Mouse (Mus musculus) forebrain, embryonic 12.5 days (tissue): Measurements from ENCODE around the gene Napb. TPM values are rescaled to one million over a fixed set of nuclear protein-coding genes. Genes with fewer than 3 reads are reported as not detected.
A peak's percentile ranks its signal among the peaks of the same experiment; 100 is the strongest.

Experiments
- ATAC-seq: fragments of 200-750 bp; cut with Nextera tagmentation; 2 replicates; pipeline ENCODE4 v1.8.0; 2017; ENCODE audit warnings: moderate TSS enrichment; ENCODE audit not compliant: low FRiP score
- H3K27ac ChIP-seq: fragments of 300-500 bp; sonication (generic); 2 replicates; pipeline ENCODE4 v1.5.1; 2016; ENCODE audit warnings: mild to moderate bottlenecking
- H3K27me3 ChIP-seq: fragments of 300-500 bp; sonication (generic); 2 replicates; pipeline ENCODE4 v1.6.1; 2016; ENCODE audit warnings: mild to moderate bottlenecking
- H3K36me3 ChIP-seq: fragments of 300-500 bp; sonication (generic); replicated peaks from 2 replicates; pipeline ENCODE4 v1.6.1; 2016; ENCODE audit warnings: mild to moderate bottlenecking
- H3K4me1 ChIP-seq: fragments of 300-500 bp; sonication (generic); 2 replicates; pipeline ENCODE4 v1.6.1; 2016
- H3K4me2 ChIP-seq: fragments of 300-500 bp; sonication (generic); 2 replicates; pipeline ENCODE4 v1.6.1; 2016; ENCODE audit warnings: mild to moderate bottlenecking, moderate library complexity
- H3K4me3 ChIP-seq: fragments of 300-500 bp; sonication (generic); replicated peaks from 2 replicates; pipeline ENCODE4 v1.5.1; 2016; ENCODE audit warnings: mild to moderate bottlenecking
- H3K9ac ChIP-seq: fragments of 300-500 bp; sonication (generic); 2 replicates; pipeline ENCODE4 v1.6.1; 2016; ENCODE audit warnings: mild to moderate bottlenecking
- H3K9me3 ChIP-seq: fragments of 300-500 bp; sonication (generic); 2 replicates; pipeline ENCODE4 v1.6.1; 2016
- WGBS: fragments of 180-500 bp; shearing (Covaris S2); methylation state at CpG from one replicate; pipeline ENCODE4 v1.1.7; 2016; 5-methylcytosine and 5-hydroxymethylcytosine counted together
- polyA plus RNA-seq: library from polyadenylated mRNA; unstranded; fragments of >200 nt; fragmentation: Nextera tagmentation; extraction: Ambion mirVana; gene quantifications from 2 replicates; pipeline ENCODE4 v1.2.1, GENCODE M21; 2016

Gene Napb
- polyA plus RNA-seq, 1 experiment from 2014 or later: 18.6 TPM

GRCm38 (mm10) chr2:148719271-148719995 is 12.8 kb downstream of the Napb start:
- no peak overlapping the region for H3K4me3 ChIP-seq
- H3K27me3 ChIP-seq: no peaks in the 10 kb centered on the region
- H3K4me2 ChIP-seq: no peak overlapping the region
- no peaks in the 10 kb centered on the region for H3K4me1 ChIP-seq
- no peaks in the 10 kb centered on the region for H3K36me3 ChIP-seq
- H3K9me3 ChIP-seq: no peaks in the 10 kb centered on the region
- ATAC-seq: no peak
- no peak overlapping the region for H3K27ac ChIP-seq
- whole genome bisulfite sequencing: 87% methylated on average over 2 of the region's 2 CpGs
- H3K9ac ChIP-seq: no peak overlapping the region

- ATAC-seq: no peak
- WGBS: 58% methylated on average over 2 of the region's 2 CpGs
- no peak overlapping the region for H3K9ac ChIP-seq
Measured at GRCm38 (mm10) chr2:148717072-148717471, 15.2 kb downstream of the Napb start.

GRCm38 (mm10) chr2:148712326-148712725 is 19.9 kb downstream of the Napb start:
- Histone ChIP-seq H3K4me1 (no peaks in the 10 kb centered on the region), H3K36me3 (peaks cover 21% of the 10 kb centered on the region; the same call in 1 of the 2 replicates), H3K4me3 (no peak overlapping the region), H3K4me2 (no peak overlapping the region), H3K9ac (no peak overlapping the region), H3K27ac (no peak overlapping the region), H3K9me3 (no peaks in the 10 kb centered on the region), H3K27me3 (no peaks in the 10 kb centered on the region)
- 87% methylated on average over 3 of the region's 3 CpGs for WGBS
- ATAC-seq: no peak

More at GRCm38 (mm10) chr2:148717072-148717471, 15.2 kb downstream of the Napb start:
- H3K4me3 ChIP-seq: no peak overlapping the region
- 0 out of 2 replicates have a peak, but pooled peaks cover 3% of the 10 kb centered on the region for H3K36me3 ChIP-seq
- no peak overlapping the region for H3K4me2 ChIP-seq
- H3K9me3 ChIP-seq: no peaks in the 10 kb centered on the region
- H3K27me3 ChIP-seq: no peaks in the 10 kb centered on the region
- H3K27ac ChIP-seq: no peak overlapping the region
- H3K4me1 ChIP-seq: no peaks in the 10 kb centered on the region

- no peaks in the 10 kb centered on the region for H3K4me1 ChIP-seq
- no peaks in the 10 kb centered on the region for H3K27me3 ChIP-seq
- H3K4me2 ChIP-seq: no peak overlapping the region
- no peak overlapping the region for H3K4me3 ChIP-seq
- H3K36me3 ChIP-seq: peaks cover 25% of the 10 kb centered on the region; the same call in 1 of the 2 replicates
- ATAC-seq: no peak; the same call in 1 of the 2 replicates
- H3K27ac ChIP-seq: no peak overlapping the region
- 50% methylated on average over 6 of the region's 6 CpGs for WGBS
- no peak overlapping the region for H3K9ac ChIP-seq
- no peaks in the 10 kb centered on the region for H3K9me3 ChIP-seq
Measured at GRCm38 (mm10) chr2:148707202-148707530, 25.1 kb downstream of the Napb start.

- H3K27ac ChIP-seq: no peak overlapping the region
- WGBS: 74% methylated on average over 15 of the region's 15 CpGs
- ATAC-seq: peak; percentile 65; the same call in 1 of the 2 replicates
- H3K9ac ChIP-seq: no peak overlapping the region
- H3K27me3 ChIP-seq: no peaks in the 10 kb centered on the region
- no peak overlapping the region for H3K4me3 ChIP-seq
- peaks cover 21% of the 10 kb centered on the region; the same call in 1 of the 2 replicates for H3K36me3 ChIP-seq
- H3K4me2 ChIP-seq: no peak overlapping the region
- no peaks in the 10 kb centered on the region for H3K4me1 ChIP-seq
- H3K9me3 ChIP-seq: no peaks in the 10 kb centered on the region
Measured at GRCm38 (mm10) chr2:148706409-148707201, 25.7 kb downstream of the Napb start.

- Histone ChIP-seq H3K27ac (no peak overlapping the region), H3K4me1 (no peaks in the 10 kb centered on the region), H3K4me3 (no peak overlapping the region), H3K4me2 (no peak overlapping the region), H3K36me3 (peaks cover 49% of the 10 kb centered on the region), H3K9me3 (no peaks in the 10 kb centered on the region), H3K9ac (no peak overlapping the region), H3K27me3 (no peaks in the 10 kb centered on the region)
- no peak for ATAC-seq
- WGBS: 80% methylated on average over 5 of the region's 5 CpGs
Measured at GRCm38 (mm10) chr2:148698571-148698970, 33.7 kb downstream of the Napb start.

- Histone ChIP-seq H3K9ac (no peak overlapping the region), H3K4me1 (no peaks in the 10 kb centered on the region), H3K9me3 (no peaks in the 10 kb centered on the region), H3K4me2 (no peak overlapping the region), H3K36me3 (peaks cover 86% of the 10 kb centered on the region), H3K27ac (no peak overlapping the region), H3K27me3 (no peaks in the 10 kb centered on the region), H3K4me3 (no peak overlapping the region)
- 95% methylated on average over 5 of the region's 5 CpGs for whole genome bisulfite sequencing
- ATAC-seq: no peak
Measured at GRCm38 (mm10) chr2:148690781-148691180, 41.5 kb downstream of the Napb start.

GRCm38 (mm10) chr2:148690291-148690690 is 42.0 kb downstream of the Napb start:
- H3K9ac ChIP-seq: no peak overlapping the region
- no peak overlapping the region for H3K4me2 ChIP-seq
- ATAC-seq: no peak; the same call in 1 of the 2 replicates
- no peaks in the 10 kb centered on the region for H3K9me3 ChIP-seq
- H3K36me3 ChIP-seq: peaks cover 81% of the 10 kb centered on the region
- H3K27me3 ChIP-seq: no peaks in the 10 kb centered on the region
- H3K27ac ChIP-seq: no peak overlapping the region
- 94% methylated on average over 3 of the region's 3 CpGs for WGBS
- no peaks in the 10 kb centered on the region; the same call in 1 of the 2 replicates for H3K4me1 ChIP-seq
- H3K4me3 ChIP-seq: no peak overlapping the region

- Histone ChIP-seq H3K27ac (no peak overlapping the region), H3K9ac (no peak overlapping the region), H3K4me2 (no peak overlapping the region), H3K4me3 (no peak overlapping the region), H3K27me3 (no peaks in the 10 kb centered on the region), H3K4me1 (no peaks in the 10 kb centered on the region; the same call in 1 of the 2 replicates), H3K36me3 (peaks cover 81% of the 10 kb centered on the region), H3K9me3 (no peaks in the 10 kb centered on the region)
- 92% methylated on average over 6 of the region's 6 CpGs for WGBS
- no peak for ATAC-seq
Measured at GRCm38 (mm10) chr2:148689444-148690140, 42.7 kb downstream of the Napb start.

- Histone ChIP-seq H3K4me1 (no peaks in the 10 kb centered on the region; the same call in 1 of the 2 replicates), H3K4me2 (no peak overlapping the region), H3K36me3 (peaks cover 83% of the 10 kb centered on the region), H3K27ac (no peak overlapping the region), H3K27me3 (no peaks in the 10 kb centered on the region), H3K9ac (no peak overlapping the region), H3K9me3 (no peaks in the 10 kb centered on the region), H3K4me3 (no peak overlapping the region)
- ATAC-seq: no peak
- 95% methylated on average over 5 of the region's 5 CpGs for WGBS
Measured at GRCm38 (mm10) chr2:148687971-148688370, 44.3 kb downstream of the Napb start.

- Histone ChIP-seq H3K27ac (no peak overlapping the region), H3K27me3 (no peaks in the 10 kb centered on the region), H3K4me2 (no peak overlapping the region), H3K36me3 (peaks cover 74% of the 10 kb centered on the region), H3K4me3 (no peak overlapping the region), H3K9me3 (no peaks in the 10 kb centered on the region), H3K9ac (no peak overlapping the region), H3K4me1 (peaks cover 7% of the 10 kb centered on the region)
- ATAC-seq: no peak
- 95% methylated on average over 1 of the region's 1 CpGs for WGBS
Measured at GRCm38 (mm10) chr2:148686862-148687261, 45.4 kb downstream of the Napb start.

- WGBS: 91% methylated on average over 3 of the region's 3 CpGs
- H3K36me3 ChIP-seq: peaks cover 63% of the 10 kb centered on the region
Measured at GRCm38 (mm10) chr2:148685709-148686108, 46.6 kb downstream of the Napb start.

More at GRCm38 (mm10) chr2:148685709-148686108, 46.6 kb downstream of the Napb start:
- no peak overlapping the region for H3K27ac ChIP-seq
- no peak overlapping the region for H3K4me2 ChIP-seq
- no peak overlapping the region for H3K4me3 ChIP-seq
- H3K9me3 ChIP-seq: no peaks in the 10 kb centered on the region
- H3K4me1 ChIP-seq: peaks cover 11% of the 10 kb centered on the region
- H3K9ac ChIP-seq: no peak overlapping the region
- ATAC-seq: no peak
- no peaks in the 10 kb centered on the region for H3K27me3 ChIP-seq
